Mouse (Mus musculus) 416B (cell line): ENCODE results near the gene Stoml1.

Experiments used
- DNase-seq: peaks from one replicate; pipeline ENCODE4 v3.0.0; 2011; ENCODE audit warnings: low read depth

Stoml1 gene

GRCm38 (mm10) chr9:58253033-58253804, at the start of gene Stoml1:
Stoml1 (plus strand) TSS chr9:58253164.
- DNase-seq: peak; percentile 98

DNA sequence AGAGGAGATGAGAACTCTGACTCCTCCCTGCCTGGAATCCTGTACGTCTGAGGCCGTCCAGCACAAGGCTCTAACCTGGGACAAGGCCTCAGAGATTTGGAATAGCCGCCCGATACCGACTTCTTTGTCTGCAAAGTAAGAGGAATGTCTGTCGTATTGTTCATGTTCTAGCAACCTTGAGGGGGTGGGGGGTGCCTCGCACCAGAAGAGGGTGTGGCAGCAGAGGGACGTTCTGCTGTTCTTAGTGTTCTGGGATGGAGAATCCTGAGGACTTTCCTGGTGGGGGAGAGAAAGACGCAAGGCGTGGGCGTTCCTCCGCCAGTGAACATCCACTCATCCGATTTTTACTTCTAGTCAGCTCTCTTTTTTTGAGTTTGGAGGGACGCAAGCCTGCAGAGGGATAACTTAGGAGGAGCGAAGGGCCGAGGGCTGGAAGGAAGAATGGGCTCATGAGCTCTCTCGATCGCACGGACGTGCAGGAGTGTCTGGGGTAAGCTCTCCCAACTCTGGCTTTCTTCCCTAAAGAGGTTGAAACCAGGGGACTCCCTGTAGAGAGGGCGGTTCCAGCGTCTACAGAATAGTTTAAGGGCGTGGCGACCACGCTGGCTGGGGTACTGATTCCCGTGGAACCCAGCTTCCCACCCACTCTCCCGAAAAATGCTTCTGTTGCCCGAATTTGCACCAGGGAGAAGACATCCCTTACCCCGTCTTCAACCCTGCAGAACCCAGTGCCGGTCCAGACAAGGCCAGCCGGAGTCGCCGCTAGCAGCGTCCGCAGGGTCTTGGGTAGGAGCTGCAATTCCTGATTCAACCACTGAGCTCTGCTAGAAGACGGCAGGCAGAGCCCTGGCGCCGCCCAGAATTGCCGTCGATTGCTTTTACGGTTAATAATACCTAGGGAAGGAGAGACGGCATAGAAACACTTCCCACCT, 49.2 kb upstream of the Stoml1 start, which contains the start of the genes Islr and Islr2:
Gene Islr (minus strand): TSS at position 791 of the 932 bp plus-strand sequence.
Gene Islr2 (minus strand): TSS at position 804 of the 932 bp plus-strand sequence.
- peak; percentile 53 for DNase-seq

- peak; percentile 89 for DNase-seq
These were observed 48.4 kb upstream of the Stoml1 start for GRCm38 (mm10) chr9:58204448-58205000.

- no peak for DNase-seq
These were observed 47.0 kb upstream of the Stoml1 start for GRCm38 (mm10) chr9:58206013-58206412.

DNA sequence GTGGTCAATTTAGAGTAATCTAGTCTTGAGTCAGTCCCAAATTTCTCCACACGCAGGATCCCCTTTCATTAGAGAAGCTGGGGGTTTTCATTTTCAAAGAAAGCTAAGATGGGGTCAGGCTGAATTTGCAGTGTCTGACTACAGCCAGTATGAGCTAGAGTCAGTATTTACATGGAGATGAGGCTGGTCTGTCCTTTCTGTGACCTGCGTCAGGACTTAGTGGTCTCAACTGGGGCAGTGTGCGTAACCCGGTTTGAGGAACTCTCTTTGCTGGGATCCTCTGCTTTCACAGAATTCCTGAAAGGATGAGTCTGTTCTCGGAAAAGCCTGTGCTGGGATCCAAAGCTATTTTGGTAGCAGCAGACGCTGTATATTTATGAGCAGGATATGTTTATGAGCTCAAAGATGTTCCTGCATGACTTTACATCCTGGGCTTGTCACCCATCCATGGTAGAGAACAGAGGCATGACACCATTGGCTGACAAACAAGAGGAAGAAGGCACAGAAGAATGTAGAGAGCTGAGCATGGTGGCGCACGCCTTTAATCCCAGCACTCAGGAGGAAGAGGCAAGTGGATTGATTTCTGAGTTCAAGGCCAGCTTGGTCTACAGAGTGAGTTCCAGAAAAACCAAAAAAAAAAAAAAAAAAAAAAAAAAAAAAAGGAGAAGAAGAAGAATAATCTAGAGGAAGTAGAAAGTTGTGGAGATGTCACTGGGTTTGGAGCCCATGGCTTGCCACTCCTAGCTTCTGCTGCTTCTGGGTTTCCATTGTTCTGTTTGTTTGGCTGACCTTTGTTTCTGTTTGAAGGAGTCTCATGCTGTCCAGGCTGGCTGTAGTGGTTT, 43.3 kb upstream of the Stoml1 start:
- DNase-seq: no peak

DNA sequence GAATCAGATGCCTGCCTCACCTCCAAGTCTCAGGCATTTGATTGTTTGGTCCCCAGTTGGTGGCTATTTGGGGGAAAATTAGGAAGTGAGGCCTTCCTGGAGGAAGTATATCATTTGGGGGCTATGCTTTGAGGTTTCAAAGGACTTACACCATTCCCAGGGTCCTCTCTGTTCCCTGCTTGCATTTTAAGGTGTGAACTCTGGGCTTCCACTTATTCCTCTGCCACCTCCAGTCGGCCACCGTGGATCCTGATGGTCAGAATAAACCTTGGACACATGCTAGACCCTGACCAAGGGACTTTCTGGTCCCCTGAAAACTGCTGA, 42.7 kb upstream of the Stoml1 start:
- DNase-seq: no peak

GRCm38 (mm10) chr9:58213377-58213776, 39.6 kb upstream of the Stoml1 start:
- DNase-seq: no peak

DNA sequence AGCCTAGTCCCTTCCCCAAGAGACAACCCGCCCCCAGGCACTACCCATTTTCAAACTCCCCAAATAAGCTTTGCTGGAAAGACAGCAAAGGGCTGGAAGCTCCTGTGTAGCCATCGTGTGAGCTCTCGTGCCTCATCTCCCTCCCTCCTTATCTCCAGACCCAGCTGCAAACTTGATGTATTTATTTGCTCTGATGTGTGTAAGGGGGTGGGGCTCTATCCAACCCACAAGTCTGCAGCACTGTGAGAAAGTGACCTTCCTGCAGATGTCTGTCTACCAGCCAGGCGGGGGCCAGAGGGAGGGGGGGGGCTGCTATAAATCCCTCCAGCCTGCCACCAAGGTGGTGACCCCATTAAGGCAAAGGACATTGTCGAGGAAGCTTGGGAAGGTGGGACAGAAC, 39.1 kb upstream of the Stoml1 start:
- DNase-seq: peak; percentile 36

GRCm38 (mm10) chr9:58214519-58215180, 38.3 kb upstream of the Stoml1 start:
- no peak for DNase-seq

DNA sequence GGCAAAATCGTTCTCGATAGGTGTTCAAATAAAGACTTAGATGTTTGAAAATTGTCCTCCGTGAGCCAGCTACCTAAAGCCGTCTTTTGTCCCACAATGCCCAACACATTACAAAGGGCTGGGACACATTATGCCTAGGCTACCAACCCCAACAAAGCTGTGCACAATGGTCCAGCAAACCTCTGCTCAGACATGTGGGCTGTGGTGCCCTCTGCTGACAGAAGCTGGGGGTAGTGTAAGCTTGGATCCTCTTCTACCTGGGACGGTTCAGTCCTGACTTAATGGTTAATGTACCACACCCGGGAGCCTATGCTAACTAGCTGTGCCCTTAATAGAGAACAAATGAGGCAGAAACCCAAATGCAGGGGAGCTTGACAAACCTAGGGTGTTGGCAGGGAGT, 36.6 kb upstream of the Stoml1 start:
- peak; percentile 38 for DNase-seq

DNA sequence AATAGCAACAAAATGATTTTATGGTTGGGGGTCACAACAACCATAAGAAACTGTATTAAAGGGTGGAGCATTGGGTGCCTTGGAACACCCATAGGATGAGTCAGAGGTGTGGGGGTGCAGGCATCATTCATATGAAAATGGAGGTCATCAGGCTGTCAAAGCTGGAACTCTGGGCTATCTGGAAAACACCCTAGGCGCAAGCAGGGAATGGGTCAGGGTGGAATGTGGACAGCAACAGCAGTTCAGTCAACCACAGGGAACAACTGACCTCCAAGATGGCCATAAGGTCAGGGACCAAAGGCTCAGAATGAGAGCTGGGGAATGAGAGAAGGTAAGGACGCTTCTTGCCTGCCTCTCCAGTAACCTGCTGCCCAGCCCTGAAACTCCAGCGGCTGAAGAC, 34.4 kb upstream of the Stoml1 start:
- no peak for DNase-seq

DNA sequence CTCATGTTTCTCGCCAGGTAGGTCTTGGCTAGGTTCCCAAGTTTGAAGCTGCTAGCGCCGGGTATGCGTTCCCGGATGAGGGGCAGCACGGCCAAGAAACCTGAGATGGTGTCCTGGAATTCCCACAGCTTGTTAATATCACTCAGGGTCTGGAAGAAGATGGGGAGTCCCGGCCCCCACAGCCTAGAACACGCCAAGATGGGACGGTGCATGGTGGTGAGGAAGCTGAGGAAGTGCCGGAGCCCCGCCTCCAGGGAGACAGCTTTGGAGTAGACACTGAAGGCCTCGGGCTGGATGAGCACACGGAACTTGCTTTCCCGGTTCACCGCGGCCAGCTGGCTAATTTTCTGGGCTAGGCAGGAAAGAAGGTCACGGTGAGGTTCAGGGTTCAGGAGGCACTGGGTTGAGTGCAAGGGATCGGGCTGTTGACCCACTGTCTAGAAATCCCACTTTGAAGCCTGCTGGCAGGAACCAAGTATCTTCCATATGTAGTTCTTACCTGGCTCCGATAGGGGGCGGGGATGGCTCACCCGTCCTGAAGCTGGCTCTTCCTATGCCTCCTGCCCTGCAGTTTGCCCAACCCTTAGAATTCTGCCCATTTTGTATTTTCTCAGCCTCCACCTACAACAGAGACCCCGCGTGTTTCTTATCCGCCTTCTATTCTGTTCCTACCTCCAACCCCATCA, 32.6 kb upstream of the Stoml1 start:
- DNase-seq: peak; percentile 70

- no peak for DNase-seq
These were observed 28.6 kb upstream of the Stoml1 start for GRCm38 (mm10) chr9:58224356-58224755.

DNA sequence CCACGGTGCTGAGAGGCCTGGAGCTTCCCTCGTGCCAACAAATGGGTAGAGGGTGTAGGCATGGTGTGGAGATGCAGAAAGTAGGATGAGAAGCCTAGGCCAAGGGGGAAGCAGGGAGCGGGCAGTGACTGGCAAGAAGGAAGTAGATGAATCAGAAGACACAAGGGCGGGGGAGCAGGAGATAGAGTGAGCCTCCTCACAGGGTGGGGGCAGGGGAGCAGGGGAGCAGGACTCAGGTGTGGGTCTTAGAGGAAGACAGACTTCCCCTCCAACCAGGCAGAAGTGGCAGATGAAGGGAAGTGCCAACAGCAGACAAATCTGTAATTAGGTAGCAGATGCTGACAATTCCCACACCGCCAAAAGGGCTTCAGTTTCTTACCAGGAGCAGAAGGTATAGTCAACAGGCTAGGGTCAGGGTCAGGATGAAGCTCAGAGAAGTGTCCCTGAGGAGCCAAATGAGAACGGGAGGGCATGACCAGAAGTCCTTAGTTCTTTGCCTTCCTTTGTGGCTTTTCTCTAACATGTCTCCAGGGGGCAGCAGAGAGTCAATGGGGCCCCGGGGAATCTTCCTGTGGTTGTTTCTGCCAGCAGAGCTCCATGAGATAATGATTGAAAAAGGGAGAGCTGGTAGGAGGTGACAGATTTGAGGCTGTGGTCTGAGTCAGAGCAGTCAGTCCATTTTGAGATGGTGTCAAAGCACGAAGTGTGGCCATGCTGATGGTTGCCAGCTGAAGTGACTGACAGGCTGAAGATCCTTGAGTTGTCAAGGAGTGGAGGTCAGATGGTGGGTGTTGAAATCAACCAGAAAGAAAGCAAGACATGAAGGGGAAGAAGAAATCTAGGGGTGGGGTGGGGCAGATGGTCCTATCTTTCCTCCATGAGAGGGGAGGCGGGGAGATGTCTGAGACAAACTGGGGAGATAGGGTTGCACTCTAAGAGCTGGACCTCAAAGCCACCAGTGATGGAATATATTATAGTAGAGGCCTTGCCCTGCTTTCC, 26.8 kb upstream of the Stoml1 start:
- peak; percentile 81 for DNase-seq

DNA sequence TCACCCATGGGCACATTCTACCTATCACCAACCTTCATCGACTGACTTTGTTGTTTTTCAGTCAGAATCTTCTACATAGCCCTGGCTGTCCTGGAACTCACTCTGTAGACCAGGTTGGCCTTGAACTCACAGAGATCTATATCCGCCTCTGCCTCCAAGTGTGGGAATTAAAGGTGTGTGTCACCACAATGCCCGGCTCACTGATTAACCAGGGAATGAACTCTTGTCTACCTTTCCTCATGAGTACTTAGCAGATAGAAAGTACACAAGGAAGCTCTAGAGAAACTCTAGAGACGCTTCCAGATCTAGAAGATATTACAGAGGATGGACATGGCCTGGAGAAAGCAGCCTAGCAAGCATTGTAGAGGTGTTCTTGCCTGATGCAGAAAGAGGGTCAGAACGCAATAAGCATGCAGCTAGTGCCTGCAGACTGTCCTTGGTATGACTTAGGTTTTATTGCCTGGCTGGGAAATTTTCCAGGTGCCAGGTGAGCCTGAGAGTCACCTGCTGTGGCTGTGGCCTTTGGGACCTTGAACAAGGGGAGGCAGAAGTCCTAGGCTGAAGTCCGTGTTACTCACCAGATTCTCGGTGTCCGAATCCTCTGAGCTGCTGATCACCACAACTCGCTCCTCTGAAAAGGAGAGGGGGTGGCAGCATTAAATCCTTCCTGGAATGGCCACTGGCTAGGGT, 24.0 kb upstream of the Stoml1 start:
- DNase-seq: no peak

DNA sequence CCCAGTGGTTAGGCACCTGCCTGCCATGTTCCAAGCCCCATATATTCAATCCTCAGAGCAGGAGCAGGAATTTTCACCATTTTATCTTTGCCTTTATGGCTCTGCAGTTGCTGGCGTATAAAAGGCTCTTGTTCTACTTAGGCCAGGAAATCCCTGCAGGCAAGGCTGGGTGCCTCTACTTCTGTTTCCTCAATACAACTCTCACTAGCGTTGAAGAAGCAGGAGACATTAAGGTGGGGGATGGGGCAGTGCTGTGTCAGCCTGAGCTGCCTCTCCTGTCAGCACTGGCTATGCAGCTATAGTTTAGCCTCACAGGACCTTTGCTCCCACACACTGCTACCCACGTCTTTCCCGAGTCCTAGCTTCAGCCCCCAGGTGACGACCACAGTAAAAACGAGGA, 21.2 kb upstream of the Stoml1 start:
- peak; percentile 47 for DNase-seq

DNA sequence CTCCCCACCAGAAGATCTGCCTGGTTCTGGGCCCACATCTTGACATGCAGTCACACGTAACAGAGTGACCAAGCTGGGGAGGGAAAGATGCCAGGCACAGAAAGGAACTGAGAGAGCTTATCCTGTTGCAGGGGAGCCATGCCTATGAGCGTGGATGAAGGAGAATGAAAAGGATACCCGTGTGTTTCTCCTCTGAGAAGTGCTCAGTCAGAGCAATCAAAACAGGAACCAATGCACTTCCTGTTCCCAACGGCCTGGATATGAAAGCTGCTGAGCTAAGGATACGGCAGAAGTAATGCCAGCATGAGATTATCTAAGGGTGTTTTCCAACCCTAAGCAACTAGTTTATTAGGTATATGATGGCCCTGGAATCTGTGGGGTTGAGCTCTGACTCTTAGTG, 20.6 kb upstream of the Stoml1 start:
- peak; percentile 69 for DNase-seq

GRCm38 (mm10) chr9:58234502-58235015, 18.4 kb upstream of the Stoml1 start:
- no peak for DNase-seq
